Mouse (Mus musculus) embryonic facial prominence, embryonic 10.5 days (tissue): ENCODE data around the gene Fastkd1. TPM values are rescaled to one million over a fixed set of nuclear protein-coding genes. Genes with fewer than 3 reads are reported as not detected.

Experiments
- DNase-seq: peaks from one replicate; pipeline ENCODE4 v3.0.0-alpha.2; 2017; ENCODE audit warnings: low spot score
- H3K27ac ChIP-seq: fragments of 300-500 bp; sonication (generic); replicated peaks from 2 replicates; pipeline ENCODE4 v1.5.1; 2016; ENCODE audit warnings: mild to moderate bottlenecking
- H3K27me3 ChIP-seq: fragments of 300-500 bp; sonication (generic); replicated peaks from 2 replicates; pipeline ENCODE4 v1.6.1; 2016; ENCODE audit warnings: low read depth, mild to moderate bottlenecking; ENCODE audit not compliant: poor library complexity, severe bottlenecking
- H3K36me3 ChIP-seq: fragments of 300-500 bp; sonication (generic); replicated peaks from 2 replicates; pipeline ENCODE4 v1.6.1; 2016; ENCODE audit warnings: mild to moderate bottlenecking, moderate library complexity
- H3K4me1 ChIP-seq: fragments of 300-500 bp; sonication (generic); 2 replicates; pipeline ENCODE4 v1.6.1; 2016
- H3K4me3 ChIP-seq: fragments of 300-500 bp; sonication (generic); 2 replicates; pipeline ENCODE4 v1.5.1; 2016; ENCODE audit warnings: mild to moderate bottlenecking, moderate library complexity
- H3K9me3 ChIP-seq: fragments of 300-500 bp; sonication (generic); 2 replicates; pipeline ENCODE4 v1.6.1; 2016; ENCODE audit warnings: mild to moderate bottlenecking
- WGBS: fragments of 180-500 bp; shearing (Covaris S2); methylation state at CpG from one replicate; pipeline ENCODE4 v1.1.7; 2016; 5-methylcytosine and 5-hydroxymethylcytosine counted together
- polyA plus RNA-seq: library from polyadenylated mRNA; unstranded; fragments of >200 nt; fragmentation: Nextera tagmentation; extraction: Ambion mirVana; gene quantifications from 2 replicates; pipeline ENCODE4 v1.2.1, GENCODE M21; 2016

The Fastkd1 gene
- polyA plus RNA-seq: 14.4 and 16.3 TPM in 2 replicates

- H3K27me3 ChIP-seq: no peaks in the 10 kb centered on the region
- peaks cover 7% of the 10 kb centered on the region for H3K4me1 ChIP-seq
- peaks cover 16% of the 10 kb centered on the region for H3K36me3 ChIP-seq
- peak within 1 kb of the TSS; percentile 87 for H3K4me3 ChIP-seq
- peak; percentile 85 for DNase-seq
- H3K27ac ChIP-seq: peak within 1 kb of the TSS; percentile 85
- under 1% methylated on average over 39 of the region's 39 CpGs for WGBS
- H3K9me3 ChIP-seq: no peaks in the 10 kb centered on the region
Measured at GRCm38 (mm10) chr2:69712981-69713625, at the start of gene Fastkd1. Gene Fastkd1 (minus strand): TSS chr2:69713516.

DNA sequence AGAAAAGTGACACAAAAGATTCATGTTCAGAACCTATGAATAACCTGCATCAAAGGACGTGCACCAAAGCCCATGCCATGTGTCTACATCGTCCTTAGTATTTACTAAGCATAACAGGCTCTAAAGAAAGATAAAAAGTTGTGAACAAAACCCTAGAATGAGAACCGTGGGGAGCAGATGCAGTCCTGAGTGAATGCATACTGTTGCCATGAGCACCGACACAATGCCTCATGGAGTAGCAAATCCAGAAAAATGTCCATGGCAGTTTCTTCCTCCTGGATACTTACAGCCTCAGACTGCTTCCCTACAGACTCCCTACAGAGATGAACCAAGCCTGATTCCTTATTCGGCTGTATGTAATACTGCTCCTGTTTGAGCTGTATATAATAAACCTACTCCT lies 47.7 kb upstream of the Fastkd1 start:
- Histone ChIP-seq H3K9me3 (no peaks in the 10 kb centered on the region), H3K4me1 (peaks cover 7% of the 10 kb centered on the region), H3K27ac (no peak overlapping the region), H3K27me3 (no peaks in the 10 kb centered on the region), H3K36me3 (no peaks in the 10 kb centered on the region), H3K4me3 (no peak overlapping the region)
- no peak for DNase-seq
- 80% methylated on average over 5 of the region's 5 CpGs for WGBS

DNA sequence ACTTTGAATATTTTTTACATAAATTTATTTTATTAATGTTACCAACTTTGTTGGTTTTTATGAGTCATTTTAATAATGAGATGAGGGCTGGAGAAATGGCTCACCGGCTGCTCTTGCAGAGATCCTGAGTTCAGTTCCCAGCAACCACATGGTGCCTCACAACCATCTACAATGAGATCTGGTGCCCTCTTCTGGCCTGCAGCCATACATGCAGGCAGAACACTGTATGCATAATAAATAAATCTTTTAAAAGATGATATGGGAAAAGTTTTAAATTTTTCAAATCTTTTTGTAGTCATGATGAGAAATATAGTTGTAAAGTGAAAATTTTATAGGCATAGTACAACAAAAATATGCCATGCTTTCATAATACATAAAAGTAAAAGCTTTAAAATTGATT lies 31.8 kb upstream of the Fastkd1 start:
- DNase-seq: no peak
- H3K27me3 ChIP-seq: no peaks in the 10 kb centered on the region
- H3K27ac ChIP-seq: no peak overlapping the region
- no peak overlapping the region for H3K4me3 ChIP-seq
- peaks cover 98% of the 10 kb centered on the region for H3K36me3 ChIP-seq
- H3K4me1 ChIP-seq: no peaks in the 10 kb centered on the region
- H3K9me3 ChIP-seq: peaks cover 4% of the 10 kb centered on the region; the same call in 1 of the 2 replicates
- WGBS: 89% methylated on average over 1 of the region's 1 CpGs

DNA sequence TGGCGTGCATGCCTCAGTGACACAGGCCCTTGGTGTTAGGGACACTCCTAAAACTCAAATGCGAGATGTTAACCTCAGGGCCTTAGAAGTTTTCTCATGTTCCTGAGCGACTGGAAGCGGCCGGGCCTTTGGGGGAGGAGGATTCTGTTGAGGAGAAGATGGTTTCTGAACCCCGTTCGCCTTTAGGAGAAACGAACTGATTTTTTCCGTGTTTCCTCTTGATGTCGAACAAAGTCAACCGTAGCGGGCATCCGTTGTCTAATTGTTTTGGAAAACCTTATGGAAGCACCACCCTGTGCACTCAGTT lies 10.2 kb upstream of the Fastkd1 start:
- H3K4me1 ChIP-seq: peaks cover 15% of the 10 kb centered on the region
- H3K27ac ChIP-seq: peak overlapping the region; percentile 97
- H3K27me3 ChIP-seq: no peaks in the 10 kb centered on the region
- peak overlapping the region; percentile 97 for H3K4me3 ChIP-seq
- WGBS: 2% methylated on average over 13 of the region's 13 CpGs
- no peak for DNase-seq
- no peaks in the 10 kb centered on the region for H3K9me3 ChIP-seq
- no peaks in the 10 kb centered on the region; the same call in 1 of the 2 replicates for H3K36me3 ChIP-seq

- Histone ChIP-seq H3K36me3 (no peaks in the 10 kb centered on the region; the same call in 1 of the 2 replicates), H3K27ac (peak overlapping the region; percentile 97), H3K4me1 (peaks cover 15% of the 10 kb centered on the region), H3K27me3 (no peaks in the 10 kb centered on the region), H3K4me3 (peak overlapping the region; percentile 97), H3K9me3 (no peaks in the 10 kb centered on the region)
- peak; percentile 96 for DNase-seq
- WGBS: under 1% methylated on average over 91 of the region's 91 CpGs
Measured at GRCm38 (mm10) chr2:69722650-69723518, 9.6 kb upstream of the Fastkd1 start.

GRCm38 (mm10) chr2:69722273-69722649 lies 8.9 kb upstream of the Fastkd1 start, which contains the start of gene Ppig:
Gene Ppig (plus strand): TSS chr2:69722545.
- peak within 1 kb of the TSS; percentile 97 for H3K27ac ChIP-seq
- WGBS: 5% methylated on average over 12 of the region's 12 CpGs
- no peaks in the 10 kb centered on the region for H3K9me3 ChIP-seq
- peak within 1 kb of the TSS; percentile 97 for H3K4me3 ChIP-seq
- H3K27me3 ChIP-seq: no peaks in the 10 kb centered on the region
- no peak for DNase-seq
- H3K36me3 ChIP-seq: no peaks in the 10 kb centered on the region; the same call in 1 of the 2 replicates
- H3K4me1 ChIP-seq: peaks cover 15% of the 10 kb centered on the region

DNA sequence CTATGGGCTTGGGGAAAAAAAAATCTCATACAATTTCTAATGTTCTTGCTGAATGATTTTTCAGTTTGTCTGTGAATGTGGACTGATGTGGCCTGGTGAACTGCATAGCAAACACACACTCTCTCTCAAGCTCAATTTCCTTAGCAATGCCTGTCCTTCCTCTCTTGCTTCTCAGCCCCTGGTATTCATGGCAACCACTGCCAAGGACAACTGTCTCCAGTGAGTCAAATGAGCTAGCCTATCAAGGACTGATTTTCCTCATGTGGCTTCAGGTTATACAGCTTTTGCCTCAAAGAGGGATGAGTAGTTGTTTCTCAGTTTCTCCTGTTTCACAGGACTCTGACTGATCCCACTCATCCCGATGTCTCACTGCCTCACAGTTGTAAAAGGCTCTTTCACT lies 5.8 kb upstream of the Fastkd1 start:
- Histone ChIP-seq H3K4me3 (no peak overlapping the region), H3K27me3 (no peaks in the 10 kb centered on the region), H3K4me1 (peaks cover 10% of the 10 kb centered on the region), H3K27ac (no peak overlapping the region), H3K9me3 (no peaks in the 10 kb centered on the region), H3K36me3 (no peaks in the 10 kb centered on the region)
- 85% methylated on average over 1 of the region's 1 CpGs for WGBS
- DNase-seq: no peak

GRCm38 (mm10) chr2:69716483-69716882 lies 3.2 kb upstream of the Fastkd1 start:
- Histone ChIP-seq H3K9me3 (no peaks in the 10 kb centered on the region), H3K36me3 (no peaks in the 10 kb centered on the region), H3K4me1 (peaks cover 7% of the 10 kb centered on the region), H3K27me3 (no peaks in the 10 kb centered on the region), H3K4me3 (no peak overlapping the region), H3K27ac (no peak overlapping the region)
- DNase-seq: no peak
- 79% methylated on average over 3 of the region's 3 CpGs for WGBS

DNA sequence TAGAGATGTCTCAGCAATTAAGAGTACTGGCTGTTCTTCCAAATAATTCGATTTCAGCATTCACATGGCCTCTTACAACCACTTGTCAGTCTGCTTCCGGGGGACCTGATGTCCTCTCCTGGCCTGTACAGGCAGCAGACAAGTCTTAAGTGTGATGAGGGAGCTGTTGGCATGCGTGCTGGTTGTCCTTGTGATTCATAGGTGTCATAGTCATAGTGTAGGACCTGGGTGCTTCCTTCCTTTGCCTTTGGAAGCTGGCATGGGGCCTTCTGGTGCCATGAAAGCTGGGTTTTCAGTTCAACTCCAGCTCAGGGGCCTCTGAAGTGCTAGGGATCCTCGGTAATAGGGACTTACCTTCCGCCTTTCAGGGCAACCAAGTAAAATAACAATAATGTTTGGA lies 810 bp upstream of the Fastkd1 start:
- WGBS: 79% methylated on average over 5 of the region's 5 CpGs
- peaks cover 7% of the 10 kb centered on the region for H3K4me1 ChIP-seq
- no peak overlapping the region for H3K4me3 ChIP-seq
- H3K27ac ChIP-seq: no peak overlapping the region
- no peaks in the 10 kb centered on the region for H3K9me3 ChIP-seq
- H3K27me3 ChIP-seq: no peaks in the 10 kb centered on the region
- peaks cover 9% of the 10 kb centered on the region for H3K36me3 ChIP-seq
- DNase-seq: no peak

DNA sequence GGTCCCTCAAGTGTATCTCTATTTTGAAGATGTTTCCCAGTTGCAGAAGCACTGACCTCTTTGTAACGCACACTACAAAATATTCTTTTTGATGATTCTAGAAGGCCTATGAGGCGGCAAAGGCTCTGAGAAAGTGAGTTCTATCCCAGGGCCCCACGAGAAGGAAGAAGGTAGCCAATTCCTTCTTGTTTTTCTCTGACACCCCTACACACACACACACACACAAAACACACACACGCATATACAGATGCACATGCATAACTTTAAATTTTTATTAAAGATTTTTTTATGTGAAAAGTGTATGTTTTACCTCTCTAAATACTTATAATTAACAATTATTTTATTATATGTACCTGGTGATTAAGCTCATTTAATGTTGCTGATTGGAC lies 304 bp upstream of the Fastkd1 start:
- WGBS: 29% methylated on average over 4 of the region's 4 CpGs
- Histone ChIP-seq H3K4me1 (peaks cover 7% of the 10 kb centered on the region), H3K9me3 (no peaks in the 10 kb centered on the region), H3K27ac (no peak overlapping the region), H3K36me3 (peaks cover 11% of the 10 kb centered on the region), H3K27me3 (no peaks in the 10 kb centered on the region), H3K4me3 (peak overlapping the region; percentile 87)
- DNase-seq: no peak

DNA sequence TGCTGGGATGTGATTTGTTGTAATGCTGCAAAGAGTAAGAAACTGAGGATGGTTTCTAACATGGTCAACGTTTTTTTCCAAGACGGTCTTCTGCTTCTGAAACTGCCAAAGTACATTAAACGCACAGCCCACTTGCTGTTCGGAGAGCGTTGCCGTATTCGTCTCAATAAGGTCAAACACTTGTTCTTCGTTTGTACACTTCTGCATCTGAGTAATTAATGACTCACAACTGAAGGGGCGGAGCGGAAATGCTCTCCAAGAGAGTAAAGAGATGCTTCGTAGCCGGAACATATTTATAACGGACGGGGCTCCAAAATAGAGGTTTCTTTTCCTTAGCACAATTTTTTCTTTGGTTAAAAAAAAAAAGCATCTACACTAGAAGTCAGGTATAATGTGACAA lies 1.1 kb downstream of the Fastkd1 start:
- no peak overlapping the region for H3K4me3 ChIP-seq
- H3K27me3 ChIP-seq: no peaks in the 10 kb centered on the region
- no peak for DNase-seq
- H3K4me1 ChIP-seq: peaks cover 7% of the 10 kb centered on the region
- WGBS: 92% methylated on average over 14 of the region's 14 CpGs
- H3K27ac ChIP-seq: no peak overlapping the region
- H3K36me3 ChIP-seq: peaks cover 24% of the 10 kb centered on the region
- no peaks in the 10 kb centered on the region for H3K9me3 ChIP-seq

- Histone ChIP-seq H3K4me3 (no peak overlapping the region), H3K27ac (no peak overlapping the region), H3K9me3 (no peaks in the 10 kb centered on the region), H3K27me3 (no peaks in the 10 kb centered on the region), H3K4me1 (no peaks in the 10 kb centered on the region), H3K36me3 (peaks cover 67% of the 10 kb centered on the region)
- no peak for DNase-seq
- 94% methylated on average over 8 of the region's 8 CpGs for WGBS
Measured at GRCm38 (mm10) chr2:69700446-69700845, 12.9 kb downstream of the Fastkd1 start.

GRCm38 (mm10) chr2:69693501-69693900 lies 19.8 kb downstream of the Fastkd1 start:
- Histone ChIP-seq H3K36me3 (peaks cover 63% of the 10 kb centered on the region), H3K9me3 (no peaks in the 10 kb centered on the region), H3K4me3 (no peak overlapping the region), H3K27ac (no peak overlapping the region), H3K27me3 (no peaks in the 10 kb centered on the region), H3K4me1 (no peaks in the 10 kb centered on the region)
- WGBS: 93% methylated on average over 11 of the region's 11 CpGs
- DNase-seq: no peak
